Mouse (Mus musculus): Measurements from ENCODE around the gene Abcg4. TPM values are rescaled to one million over a fixed set of nuclear protein-coding genes. Genes with fewer than 3 reads are reported as not detected.
A peak's percentile ranks its signal among the peaks of the same experiment; 100 is the strongest.

The Abcg4 gene
- polyA plus RNA-seq, 1 experiment from 2014 or later, result 1.0 TPM

GRCm38 (mm10) chr9:44288959-44289291 is 510 bp upstream of the Abcg4 start:
- no peak overlapping the region for H3K27ac ChIP-seq
- peak overlapping the region; percentile 95 for H3K4me2 ChIP-seq (ENCODE audit: low read length)
- peaks cover 7% of the 10 kb centered on the region; the same call in 1 of the 2 replicates for H3K36me3 ChIP-seq (ENCODE audit: insufficient read depth, low read length)
- ATAC-seq (replicated peaks; ENCODE audit: low FRiP score, low read depth) (no peak), DNase-seq (ENCODE audit: low spot score) (peak; percentile 38)
- H3K27me3 ChIP-seq (ENCODE audit: insufficient read depth, low read length), result no peaks in the 10 kb centered on the region
- H3K4me3 ChIP-seq (replicated peaks; ENCODE audit: low read depth, low read length), result no peak overlapping the region
- no peak for TF ChIP-seq CTCF (IDR thresholded peaks at IDR 0.05; ENCODE audit: low read depth)
- H3K9ac ChIP-seq (ENCODE audit: low read depth, low read length), result no peak overlapping the region
- no peaks in the 10 kb centered on the region for H3K9me3 ChIP-seq (replicated peaks; ENCODE audit: low read length)
- peaks cover 4% of the 10 kb centered on the region; the same call in 1 of the 2 replicates for H3K4me1 ChIP-seq (replicated peaks; ENCODE audit: insufficient read depth, low read length)
- 11% methylated on average over 11 of the region's 11 CpGs for WGBS

DNA sequence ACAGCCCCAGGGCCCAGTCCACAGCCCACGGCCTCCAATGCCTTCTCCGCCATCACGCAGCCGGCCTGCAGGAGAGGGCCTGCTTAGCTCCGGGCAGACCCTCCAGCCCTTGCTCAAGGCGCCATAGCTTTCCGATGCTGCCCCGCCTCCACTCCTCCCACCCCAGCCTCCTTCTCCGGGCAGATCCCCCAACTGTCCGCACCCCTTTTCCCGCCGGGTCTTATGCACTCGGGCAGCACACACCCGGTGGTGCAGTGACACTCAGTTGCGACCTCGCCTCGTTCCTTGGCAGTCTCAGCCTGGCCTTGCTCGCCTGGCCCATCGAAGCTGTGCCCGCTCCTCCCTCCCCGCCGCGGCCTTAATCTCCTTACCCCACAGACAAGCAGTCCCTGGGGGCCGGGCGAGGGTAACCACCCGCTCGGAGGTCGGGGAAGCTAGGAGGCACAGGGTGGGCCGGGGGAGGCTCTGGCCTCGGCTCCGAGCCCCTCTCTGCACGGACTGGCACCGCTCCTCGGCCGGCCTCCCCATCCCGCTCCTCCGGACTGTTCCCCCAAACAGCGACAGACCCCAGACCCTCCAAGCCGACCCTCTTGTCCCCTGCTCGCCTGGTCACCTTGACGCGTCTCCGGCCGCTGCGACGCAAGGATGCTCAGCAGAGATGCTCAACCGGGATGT is 877 bp downstream of the Abcg4 start:
- Histone ChIP-seq H3K36me3 (ENCODE audit: insufficient read depth, low read length) (no peaks in the 10 kb centered on the region), H3K4me2 (ENCODE audit: low read length) (peak overlapping the region; percentile 95), H3K4me1 (replicated peaks; ENCODE audit: insufficient read depth, low read length) (peaks cover 4% of the 10 kb centered on the region; the same call in 1 of the 2 replicates), H3K27me3 (ENCODE audit: insufficient read depth, low read length) (no peaks in the 10 kb centered on the region), H3K4me3 (replicated peaks; ENCODE audit: low read depth, low read length) (peak overlapping the region; percentile 57), H3K9me3 (replicated peaks; ENCODE audit: low read length) (no peaks in the 10 kb centered on the region), H3K27ac (no peak overlapping the region), H3K9ac (ENCODE audit: low read depth, low read length) (peak overlapping the region; percentile 61)
- DNase-seq (ENCODE audit: low spot score) (no peak), ATAC-seq (replicated peaks; ENCODE audit: low FRiP score, low read depth) (peak; percentile 8; the same call in 1 of the 2 replicates)
- TF ChIP-seq CTCF (IDR thresholded peaks at IDR 0.05; ENCODE audit: low read depth), result no peak
- 1% methylated on average over 42 of the region's 47 CpGs for WGBS

GRCm38 (mm10) chr9:44287003-44287400 is 1.4 kb downstream of the Abcg4 start:
- Histone ChIP-seq H3K9me3 (replicated peaks; ENCODE audit: low read length) (no peaks in the 10 kb centered on the region), H3K9ac (ENCODE audit: low read depth, low read length) (peak overlapping the region; percentile 61), H3K4me2 (ENCODE audit: low read length) (peak overlapping the region; percentile 95), H3K27me3 (ENCODE audit: insufficient read depth, low read length) (no peaks in the 10 kb centered on the region), H3K4me1 (replicated peaks; ENCODE audit: insufficient read depth, low read length) (peaks cover 4% of the 10 kb centered on the region; the same call in 1 of the 2 replicates), H3K27ac (no peak overlapping the region), H3K36me3 (ENCODE audit: insufficient read depth, low read length) (no peaks in the 10 kb centered on the region), H3K4me3 (replicated peaks; ENCODE audit: low read depth, low read length) (peak overlapping the region; percentile 57)
- 14% methylated on average over 11 of the region's 11 CpGs for WGBS
- no peak for DNase-seq (ENCODE audit: low spot score)
- no peak for TF ChIP-seq CTCF (IDR thresholded peaks at IDR 0.05; ENCODE audit: low read depth)
- ATAC-seq (replicated peaks; ENCODE audit: low FRiP score, low read depth), result no peak

DNA sequence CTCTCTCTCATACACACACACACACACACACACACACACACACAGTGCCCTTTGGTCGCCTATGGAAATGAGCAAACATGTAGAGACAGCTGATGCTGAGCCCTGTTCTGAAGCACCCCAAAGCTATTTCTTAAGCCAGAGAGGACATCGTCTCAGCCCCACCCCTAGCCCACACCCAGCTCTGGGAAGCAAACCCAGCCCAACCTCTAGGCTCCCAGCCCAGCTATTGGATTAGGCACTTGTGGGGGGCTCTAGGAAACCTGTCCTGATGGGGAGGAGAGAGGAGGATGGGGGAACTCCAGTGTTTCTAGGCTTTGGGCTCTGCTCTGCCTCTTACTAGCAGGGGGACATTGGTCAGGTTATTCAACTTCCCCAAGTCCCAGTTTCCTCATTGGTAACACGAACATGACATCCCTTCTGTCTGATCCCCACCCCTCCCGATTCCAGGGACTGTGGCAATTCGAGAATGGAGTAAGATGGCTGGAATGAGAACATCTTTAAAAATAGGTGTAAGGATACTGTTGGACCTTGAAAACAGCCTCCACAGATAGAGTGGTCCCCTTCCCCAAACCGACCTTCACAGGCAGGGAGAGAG is 2.1 kb downstream of the Abcg4 start:
- ATAC-seq (replicated peaks; ENCODE audit: low FRiP score, low read depth), result no peak
- Histone ChIP-seq H3K27me3 (ENCODE audit: insufficient read depth, low read length) (no peaks in the 10 kb centered on the region), H3K9ac (ENCODE audit: low read depth, low read length) (no peak overlapping the region), H3K4me3 (replicated peaks; ENCODE audit: low read depth, low read length) (no peak overlapping the region), H3K27ac (no peak overlapping the region), H3K36me3 (ENCODE audit: insufficient read depth, low read length) (no peaks in the 10 kb centered on the region), H3K4me2 (ENCODE audit: low read length) (no peak overlapping the region), H3K4me1 (replicated peaks; ENCODE audit: insufficient read depth, low read length) (peaks cover 4% of the 10 kb centered on the region; the same call in 1 of the 2 replicates), H3K9me3 (replicated peaks; ENCODE audit: low read length) (no peaks in the 10 kb centered on the region)
- 14% methylated on average over 6 of the region's 6 CpGs for WGBS
- DNase-seq (ENCODE audit: low spot score), result no peak
- no peak for TF ChIP-seq CTCF (IDR thresholded peaks at IDR 0.05; ENCODE audit: low read depth)

DNA sequence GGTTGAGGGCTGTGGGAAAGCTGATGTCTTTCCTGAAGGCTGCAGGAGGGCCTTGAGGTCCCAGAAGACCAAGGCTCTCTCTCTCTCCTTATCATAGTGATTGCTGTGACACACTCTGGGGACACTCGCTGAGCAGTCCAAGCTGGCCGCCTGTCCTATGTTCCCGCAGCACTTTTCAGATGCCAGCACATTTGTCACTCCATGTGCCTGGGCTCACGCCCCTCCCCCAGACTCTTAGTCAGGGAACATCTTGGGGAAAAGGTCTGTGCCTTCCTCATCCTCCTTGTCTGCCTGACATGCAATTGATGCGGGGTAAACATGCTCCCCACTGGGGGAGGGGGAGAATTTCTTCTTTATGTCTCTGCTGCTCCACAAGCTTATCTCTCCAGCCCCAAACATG is 5.2 kb downstream of the Abcg4 start:
- Histone ChIP-seq H3K9ac (ENCODE audit: low read depth, low read length) (no peak overlapping the region), H3K27me3 (ENCODE audit: insufficient read depth, low read length) (no peaks in the 10 kb centered on the region), H3K36me3 (ENCODE audit: insufficient read depth, low read length) (no peaks in the 10 kb centered on the region), H3K27ac (no peak overlapping the region), H3K4me1 (replicated peaks; ENCODE audit: insufficient read depth, low read length) (no peaks in the 10 kb centered on the region; the same call in 1 of the 2 replicates), H3K4me3 (replicated peaks; ENCODE audit: low read depth, low read length) (no peak overlapping the region), H3K9me3 (replicated peaks; ENCODE audit: low read length) (no peaks in the 10 kb centered on the region), H3K4me2 (ENCODE audit: low read length) (no peak overlapping the region)
- ATAC-seq (replicated peaks; ENCODE audit: low FRiP score, low read depth), result no peak
- no peak for DNase-seq (ENCODE audit: low spot score)
- no peak for TF ChIP-seq CTCF (IDR thresholded peaks at IDR 0.05; ENCODE audit: low read depth)
- WGBS, result 64% methylated on average over 5 of the region's 5 CpGs

- DNase-seq (ENCODE audit: low spot score) (no peak), ATAC-seq (replicated peaks; ENCODE audit: low FRiP score, low read depth) (no peak)
- Histone ChIP-seq H3K9ac (ENCODE audit: low read depth, low read length) (no peak overlapping the region), H3K4me1 (replicated peaks; ENCODE audit: insufficient read depth, low read length) (0 out of 2 replicates have a peak, but pooled peaks cover 8% of the 10 kb centered on the region), H3K27ac (no peak overlapping the region), H3K9me3 (replicated peaks; ENCODE audit: low read length) (no peaks in the 10 kb centered on the region), H3K4me3 (replicated peaks; ENCODE audit: low read depth, low read length) (no peak overlapping the region), H3K4me2 (ENCODE audit: low read length) (no peak overlapping the region), H3K27me3 (ENCODE audit: insufficient read depth, low read length) (no peaks in the 10 kb centered on the region), H3K36me3 (ENCODE audit: insufficient read depth, low read length) (no peaks in the 10 kb centered on the region)
- 91% methylated on average over 4 of the region's 4 CpGs for WGBS
- no peak for TF ChIP-seq CTCF (IDR thresholded peaks at IDR 0.05; ENCODE audit: low read depth)
These were observed 18.4 kb downstream of the Abcg4 start for GRCm38 (mm10) chr9:44269973-44270372.
